Mouse (Mus musculus): ENCODE data around the gene Gm8229.
"Not testable (repeated sequence)": the region's sequence is repeated elsewhere in the genome, so short reads cannot be mapped to it uniquely, and the experiment has no call there.

Gm8229 gene

DNA sequence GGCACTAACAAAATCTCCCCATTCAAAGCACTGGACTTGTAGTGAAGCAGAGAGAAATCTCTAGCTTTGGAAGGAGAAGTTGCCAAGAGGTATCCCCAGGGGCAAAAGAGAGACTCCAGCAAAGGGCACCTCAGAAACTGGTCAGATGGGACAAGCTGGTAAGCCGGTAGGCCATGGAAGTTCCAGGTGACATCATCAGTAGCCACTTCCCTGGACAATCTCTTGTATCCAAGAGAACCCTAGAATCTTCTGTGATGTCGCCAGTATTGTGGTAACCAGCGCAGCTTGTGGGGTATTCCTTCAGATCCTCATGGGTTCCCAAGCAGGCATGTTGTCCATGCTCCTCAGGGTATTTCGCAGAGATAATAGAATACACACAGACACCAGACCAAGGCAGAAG, at the start of gene Gm8229:
Gm8229 (plus strand) TSS at position 301 of the 400 bp plus-strand sequence.
- in situ Hi-C loops (cut with MboI, MseI) = not testable (repeated sequence)

DNA sequence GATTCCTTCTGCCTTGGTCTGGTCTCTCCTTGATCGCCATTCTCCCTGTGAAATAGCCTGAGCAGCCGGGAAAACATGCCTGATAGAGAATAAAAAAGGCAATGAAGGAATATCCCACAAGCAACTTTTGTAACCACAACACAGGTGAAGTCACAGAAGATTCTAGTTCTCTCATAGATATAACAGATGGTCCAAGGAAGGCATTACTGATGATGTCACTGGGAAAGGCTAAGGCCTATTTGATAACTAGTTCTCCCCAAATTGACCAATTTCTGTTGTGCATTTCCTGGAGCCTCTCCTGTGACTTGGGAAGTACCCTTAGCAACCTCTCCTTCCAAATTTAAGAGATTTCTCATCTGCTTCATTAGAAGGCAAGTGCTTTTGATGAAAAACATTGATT, 26.7 kb upstream of the Gm8229 start, which contains the start of gene Gm5930:
Gm5930 (minus strand) TSS at position 101 of the 400 bp plus-strand sequence.
- in situ Hi-C loops (cut with MboI, MseI) = loop anchor here in 1 of 2 experiments (5.0 kb wide), 1 partner anchor 74 kb away; the partner anchor contains the start of gene Gm3371

DNA sequence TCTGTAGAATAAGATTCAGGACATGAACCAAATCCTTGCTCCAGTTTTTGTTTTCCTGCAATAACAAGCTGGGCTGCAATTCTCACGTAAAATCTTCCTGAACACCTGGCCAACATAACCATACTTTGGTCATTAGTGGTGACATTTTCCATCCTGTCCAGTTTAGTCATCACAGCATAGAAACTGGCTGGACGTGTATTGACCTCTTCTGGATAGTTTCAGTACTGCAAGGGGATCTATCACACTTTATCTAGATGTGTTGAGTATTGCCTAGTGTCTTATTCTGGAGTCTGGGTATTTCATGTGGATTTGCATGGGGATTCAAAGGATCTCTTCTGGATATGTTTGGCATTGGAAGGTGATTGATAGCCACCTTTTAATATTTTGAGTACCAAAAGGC, 3.7 kb upstream of the Gm8229 start:
- in situ Hi-C loops (cut with MboI, MseI) = loop anchor here in 1 of 2 experiments (5.0 kb wide), 1 partner anchor 71 kb away; the partner anchor contains the start of gene Gm8232

DNA sequence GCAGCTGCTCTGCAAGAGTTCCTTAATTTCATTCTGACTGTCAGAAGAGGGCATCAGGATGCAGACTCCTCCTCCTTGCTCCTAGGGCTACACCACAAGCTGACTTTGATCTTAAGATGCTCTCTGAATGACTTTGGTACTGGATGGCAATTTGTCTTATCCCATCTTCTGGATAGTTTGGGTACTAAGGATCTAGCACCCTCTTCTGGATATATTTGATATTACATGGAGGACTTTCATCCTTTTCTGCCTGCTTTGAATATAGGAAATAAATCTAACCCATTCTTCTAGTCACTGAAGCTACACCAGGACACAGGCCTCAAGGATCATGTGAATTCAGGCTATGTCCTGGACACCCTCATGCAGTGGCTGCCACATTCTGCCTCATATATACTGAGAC, 2.9 kb upstream of the Gm8229 start:
- in situ Hi-C loops (cut with MboI, MseI) = loop anchor here in 1 of 2 experiments (5.0 kb wide), 1 partner anchor 70 kb away; the partner anchor contains the start of gene Gm8232

DNA sequence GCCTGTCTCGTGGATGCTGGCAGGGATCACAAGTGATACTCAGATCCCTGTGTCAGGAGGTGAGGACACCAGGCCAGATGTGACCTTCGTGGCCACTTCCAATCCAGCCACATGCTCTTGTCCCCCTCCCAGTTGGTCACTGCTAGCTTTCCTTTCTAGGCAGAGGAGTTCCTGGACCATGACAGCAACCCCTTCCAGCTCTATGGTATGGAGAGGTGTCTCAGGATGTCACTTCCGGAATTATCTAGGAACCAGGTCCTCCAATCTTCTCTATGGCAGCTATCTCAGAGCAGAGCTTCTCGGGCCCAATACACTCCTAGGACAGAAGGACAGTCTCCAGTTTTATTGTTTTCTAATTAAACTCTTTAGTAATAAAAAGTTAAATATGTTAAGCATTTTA, 19.1 kb downstream of the Gm8229 start:
- in situ Hi-C loops (cut with MboI, MseI) = loop anchor here in 1 of 2 experiments (5.0 kb wide), 3 partner anchors 72 to 238 kb away; no protein-coding TSS in a partner anchor

DNA sequence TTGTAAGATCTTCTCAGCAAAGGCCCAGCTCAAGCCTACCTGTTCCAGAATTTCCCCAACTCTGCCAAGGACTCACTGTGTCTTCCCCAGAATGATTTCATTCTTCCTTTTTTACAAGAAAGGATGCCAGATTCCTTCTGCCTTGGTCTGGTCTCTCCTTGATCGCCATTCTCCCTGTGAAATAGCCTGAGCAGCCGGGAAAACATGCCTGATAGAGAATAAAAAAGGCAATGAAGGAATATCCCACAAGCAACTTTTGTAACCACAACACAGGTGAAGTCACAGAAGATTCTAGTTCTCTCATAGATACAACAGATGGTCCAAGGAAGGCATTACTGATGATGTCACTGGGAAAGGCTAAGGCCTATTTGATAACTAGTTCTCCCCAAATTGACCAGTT, 45.4 kb downstream of the Gm8229 start, which contains the start of gene Gm3371:
Gm3371 (minus strand) TSS at position 101 of the 400 bp plus-strand sequence.
- in situ Hi-C loops (cut with MboI, MseI) = loop anchor here in 1 of 2 experiments (5.0 kb wide), 1 partner anchor 73 kb away; the partner anchor contains the start of gene Gm5930

Data from T-helper 17 cell (primary cell).